Mouse (Mus musculus) neutrophil, adult 5-6 weeks (primary cell): Measurements from ENCODE around the gene Sh2b2. TPM values are rescaled to one million over a fixed set of nuclear protein-coding genes. Genes with fewer than 3 reads are reported as not detected.

Source experiments
- ATAC-seq: fragments of 151-379, 151-347 bp; 2 replicates; pipeline ENCODE4 v1.8.0; 2017; ENCODE audit warnings: mild to moderate bottlenecking, moderate TSS enrichment; ENCODE audit not compliant: insufficient number of reproducible peaks, poor library complexity, low FRiP score, severe bottlenecking; ENCODE audit errors: extremely low read depth
- total RNA-seq: library from RNA; stranded (forward); fragments of 200-1000 nt; gene quantifications from 2 replicates; pipeline ENCODE4 v1.2.3, GENCODE M21; 2017

The Sh2b2 gene
- total RNA-seq = 7.9 and 8.4 TPM in 2 replicates

- peak; percentile 53 for ATAC-seq
These were observed at the start of gene Sh2b2 for GRCm38 (mm10) chr5:136246452-136246838. TSS of gene Sh2b2 (minus strand) at chr5:136246556.

GRCm38 (mm10) chr5:136292971-136293418 is 46.6 kb upstream of the Sh2b2 start:
- no peak for ATAC-seq

GRCm38 (mm10) chr5:136292361-136292760 is 46.0 kb upstream of the Sh2b2 start:
- no peak for ATAC-seq

- no peak for ATAC-seq
These were observed 45.2 kb upstream of the Sh2b2 start for GRCm38 (mm10) chr5:136291562-136291961.

GRCm38 (mm10) chr5:136289776-136290175 is 43.4 kb upstream of the Sh2b2 start:
- no peak for ATAC-seq

GRCm38 (mm10) chr5:136288351-136289081 is 42.2 kb upstream of the Sh2b2 start:
- ATAC-seq = no peak

- ATAC-seq = no peak
These were observed 40.2 kb upstream of the Sh2b2 start for GRCm38 (mm10) chr5:136286566-136286965.

GRCm38 (mm10) chr5:136285106-136285505 is 38.8 kb upstream of the Sh2b2 start:
- ATAC-seq = no peak

GRCm38 (mm10) chr5:136281351-136281750 is 35.0 kb upstream of the Sh2b2 start:
- no peak for ATAC-seq

GRCm38 (mm10) chr5:136274739-136275138 is 28.4 kb upstream of the Sh2b2 start:
- no peak for ATAC-seq

GRCm38 (mm10) chr5:136269937-136270336 is 23.6 kb upstream of the Sh2b2 start:
- no peak for ATAC-seq

GRCm38 (mm10) chr5:136266077-136266476 is 19.7 kb upstream of the Sh2b2 start:
- ATAC-seq = no peak

GRCm38 (mm10) chr5:136263342-136263741 is 17.0 kb upstream of the Sh2b2 start:
- ATAC-seq = no peak

GRCm38 (mm10) chr5:136258919-136259318 is 12.6 kb upstream of the Sh2b2 start:
- peak; percentile 45; the same call in 1 of the 2 replicates for ATAC-seq

- peak; percentile 67 for ATAC-seq
These were observed 6.5 kb upstream of the Sh2b2 start for GRCm38 (mm10) chr5:136252899-136253298.

GRCm38 (mm10) chr5:136251004-136251403 is 4.6 kb upstream of the Sh2b2 start:
- ATAC-seq = peak; percentile 30; the same call in 1 of the 2 replicates

- no peak for ATAC-seq
These were observed 2.1 kb upstream of the Sh2b2 start for GRCm38 (mm10) chr5:136248441-136248840.

GRCm38 (mm10) chr5:136245541-136246451 is 560 bp downstream of the Sh2b2 start:
- ATAC-seq = no peak

GRCm38 (mm10) chr5:136244762-136245540 is 1.4 kb downstream of the Sh2b2 start:
- ATAC-seq = peak; percentile 51
